Mouse (Mus musculus): ENCODE data around the gene Tbx20. TPM values are rescaled to one million over a fixed set of nuclear protein-coding genes. Genes with fewer than 3 reads are reported as not detected.

The Tbx20 gene
- total RNA-seq (2021): not detected
- long read RNA-seq, experiment 1: 0 reads
- long read RNA-seq, experiment 2: 0 reads

DNA sequence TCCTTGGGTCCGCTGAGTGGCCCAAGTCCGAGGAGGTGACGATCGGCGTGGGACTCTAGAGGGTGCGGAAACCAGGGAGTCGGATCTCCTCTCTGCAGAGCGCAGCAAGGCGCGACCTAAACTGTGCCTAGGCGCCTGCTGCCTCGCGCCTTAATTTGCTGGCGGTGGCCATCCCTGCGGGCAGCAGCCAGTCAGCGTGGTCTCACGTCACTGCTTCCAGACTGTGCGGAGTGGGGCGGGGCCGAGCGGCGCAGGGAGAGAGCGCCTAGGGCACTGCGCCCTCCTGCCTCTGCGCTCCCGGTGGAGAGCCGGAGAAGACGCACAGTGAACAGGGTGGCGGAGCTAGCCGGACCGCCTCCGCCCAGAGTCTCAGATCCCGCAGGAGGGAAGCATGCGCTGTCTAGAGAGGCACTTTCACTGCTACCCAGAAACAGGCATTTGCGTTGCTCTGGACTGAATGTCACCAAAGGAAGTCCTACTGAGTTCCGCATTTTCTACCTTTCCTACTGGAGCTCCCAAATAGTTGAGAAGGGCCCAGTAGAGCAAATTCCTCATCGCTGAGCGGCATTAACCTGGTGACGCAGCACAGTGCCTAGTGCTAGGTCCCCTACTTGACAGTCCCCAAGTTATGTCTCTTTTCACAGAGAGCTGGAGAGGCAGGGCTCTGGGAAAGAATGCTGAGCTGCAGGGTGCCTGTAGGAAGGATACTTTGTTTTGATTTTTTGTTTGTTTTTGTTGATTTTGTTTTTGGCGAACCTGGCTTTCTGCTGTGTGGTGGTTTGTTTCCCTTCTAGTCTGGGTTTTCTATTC, at the start of gene Tbx20:
Tbx20 (minus strand) TSS at position 144 of the 810 bp plus-strand sequence.
- no peak for DNase-seq (ENCODE audit: low spot score in 2 of 2)

DNA sequence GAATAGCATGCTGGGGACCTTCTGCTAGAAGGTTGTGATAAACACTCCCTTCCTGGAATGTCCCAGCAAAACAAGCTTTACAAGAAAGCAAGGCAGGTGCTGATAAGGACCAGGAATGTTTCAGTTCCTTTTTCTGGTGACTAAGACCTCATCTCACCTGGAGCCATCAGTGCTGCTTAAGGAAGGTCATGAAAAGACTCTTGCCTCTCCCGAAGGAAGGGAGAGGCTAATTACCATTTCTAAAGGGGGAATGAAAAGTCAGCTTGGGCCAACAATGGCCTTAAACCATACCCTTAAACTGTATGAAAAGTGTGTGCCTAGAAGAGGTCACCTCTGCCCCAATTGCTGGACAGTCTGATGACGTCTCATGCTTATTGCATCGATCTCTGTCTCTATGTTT, 44.4 kb upstream of the Tbx20 start:
- DNase-seq (ENCODE audit: low spot score in 2 of 2): no peak

DNA sequence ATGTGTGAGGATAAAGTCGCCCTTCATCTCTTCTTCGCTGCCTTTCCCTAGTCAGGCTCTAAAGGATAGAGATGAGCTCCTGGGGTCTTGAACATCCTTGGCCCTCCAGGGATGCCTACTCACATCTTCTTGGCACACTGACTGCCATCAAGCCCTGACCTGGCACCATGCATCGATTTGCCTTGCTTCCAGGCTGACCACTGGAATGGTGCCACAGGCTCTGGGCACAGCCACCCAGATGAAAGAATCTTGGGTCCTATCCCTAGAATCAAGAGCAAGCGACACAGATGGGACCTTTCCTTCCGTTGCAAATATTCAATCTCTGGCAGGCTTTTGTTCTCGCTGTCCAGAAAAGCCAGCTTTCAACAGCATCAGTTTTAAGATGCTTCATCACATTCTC, 38.4 kb upstream of the Tbx20 start:
- no peak for DNase-seq (ENCODE audit: low spot score in 2 of 2)

DNA sequence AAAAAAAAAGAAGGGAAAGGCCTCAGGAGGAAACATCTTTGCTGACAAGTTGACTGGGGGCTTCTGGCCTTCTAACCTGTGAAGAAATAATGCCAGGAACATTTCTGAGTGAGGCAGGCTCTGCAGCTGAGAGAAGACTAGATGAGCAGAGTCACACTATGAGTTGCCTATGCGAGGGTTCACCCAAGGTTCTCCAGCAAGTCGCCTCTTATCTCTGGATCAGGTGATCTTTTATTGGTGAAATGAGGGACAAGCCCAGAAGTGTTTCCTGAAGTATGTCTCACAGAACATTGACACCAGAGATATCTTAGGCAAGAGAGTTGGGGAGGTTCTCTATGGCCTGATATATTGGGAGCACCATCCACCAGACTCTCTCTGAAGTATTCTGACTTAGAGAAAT, 18.0 kb upstream of the Tbx20 start:
- DNase-seq (ENCODE audit: low spot score in 2 of 2): no peak

DNA sequence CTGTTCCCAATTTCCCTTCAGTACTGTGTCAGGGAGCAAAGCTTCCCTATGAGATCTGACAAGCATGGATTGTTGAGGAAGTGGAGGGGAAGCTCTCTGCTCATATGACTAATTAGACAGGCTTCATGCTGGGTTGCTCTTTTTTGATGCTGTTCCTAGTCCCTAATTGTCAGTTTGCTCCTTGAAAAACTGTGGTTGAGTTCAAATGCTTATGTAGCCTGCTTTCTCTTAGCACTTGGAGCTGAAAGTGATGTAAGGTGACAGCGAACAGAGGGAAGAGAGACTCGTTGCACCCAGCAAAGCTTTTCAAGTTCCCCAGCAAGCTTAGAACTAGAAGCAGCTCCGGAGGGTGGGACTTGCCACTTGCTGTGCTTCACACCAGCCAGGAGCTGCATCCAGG, 15.3 kb upstream of the Tbx20 start:
- DNase-seq (ENCODE audit: low spot score in 2 of 2): no peak

DNA sequence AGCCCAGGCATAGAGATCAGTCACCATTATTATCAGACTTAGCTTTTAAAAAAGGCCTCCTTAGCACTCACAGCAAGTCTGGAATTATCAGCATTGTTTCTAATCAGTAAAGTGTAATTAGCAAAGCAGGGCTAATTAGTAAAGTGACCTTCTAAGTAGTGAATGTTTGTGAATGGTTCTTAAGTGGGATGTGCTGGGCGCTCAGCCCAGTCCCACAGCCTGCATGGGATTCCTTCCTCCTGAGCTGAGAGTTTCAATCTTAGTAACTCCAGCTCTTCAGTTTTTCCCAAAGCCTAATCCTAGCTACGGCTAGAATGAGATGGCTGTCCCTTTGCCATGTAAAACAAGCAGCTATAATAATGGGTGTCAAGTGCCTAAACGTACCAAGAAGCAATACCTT, 8.2 kb upstream of the Tbx20 start:
- no peak for DNase-seq (ENCODE audit: low spot score in 2 of 2)

DNA sequence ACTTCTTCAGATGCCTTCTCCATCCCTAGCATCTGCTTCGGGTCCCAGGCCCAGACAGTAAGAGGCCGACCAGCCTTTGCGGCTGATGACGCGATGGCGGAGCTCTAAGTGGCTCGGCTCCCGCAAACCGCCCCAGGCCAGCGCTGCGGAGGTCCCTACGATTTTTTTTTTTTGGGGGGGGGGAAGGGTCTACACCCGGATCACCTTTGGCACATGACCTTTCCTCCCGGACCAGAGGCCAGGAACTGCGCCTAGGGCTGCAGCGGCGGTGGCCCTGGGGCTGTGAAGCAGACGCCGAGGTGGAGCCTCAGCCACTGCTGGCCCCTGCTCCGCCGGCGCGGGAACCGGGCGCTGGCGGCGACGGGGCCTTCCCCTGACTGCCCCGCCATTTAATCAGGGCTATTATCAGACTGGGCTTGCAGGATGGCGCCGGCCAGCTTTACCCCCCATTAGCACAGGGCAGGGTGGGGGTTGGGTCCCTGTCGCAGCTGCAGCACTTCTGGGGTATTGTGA, 6.9 kb upstream of the Tbx20 start:
- no peak for DNase-seq (ENCODE audit: low spot score in 2 of 2)

DNA sequence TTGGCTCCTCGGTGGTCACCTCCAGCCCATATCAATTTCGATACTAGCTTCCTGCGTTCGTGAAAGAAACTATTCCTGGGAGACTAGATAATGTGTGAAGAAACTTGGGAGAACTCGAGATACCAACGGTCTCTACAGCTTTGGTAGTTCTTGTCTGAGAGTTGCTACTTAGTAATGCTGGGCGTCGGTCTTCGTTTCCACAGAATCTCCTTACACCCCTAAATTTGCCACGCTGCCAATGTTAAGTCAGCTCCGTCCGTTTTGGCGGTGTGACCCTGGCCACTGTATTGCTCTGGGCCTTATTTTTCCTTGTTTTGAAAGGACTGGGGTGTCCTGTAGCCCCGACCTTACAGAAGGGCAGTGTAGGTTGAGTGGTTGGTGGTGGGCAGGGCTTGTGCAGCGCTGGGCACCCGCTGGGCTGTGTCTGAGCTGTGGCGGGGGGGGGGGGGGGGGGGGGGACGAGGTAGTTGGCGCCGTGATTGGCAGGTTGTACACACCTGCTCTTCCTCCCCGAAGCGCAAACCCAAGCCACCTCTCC, 6.4 kb upstream of the Tbx20 start:
- no peak for DNase-seq (ENCODE audit: low spot score in 2 of 2)

DNA sequence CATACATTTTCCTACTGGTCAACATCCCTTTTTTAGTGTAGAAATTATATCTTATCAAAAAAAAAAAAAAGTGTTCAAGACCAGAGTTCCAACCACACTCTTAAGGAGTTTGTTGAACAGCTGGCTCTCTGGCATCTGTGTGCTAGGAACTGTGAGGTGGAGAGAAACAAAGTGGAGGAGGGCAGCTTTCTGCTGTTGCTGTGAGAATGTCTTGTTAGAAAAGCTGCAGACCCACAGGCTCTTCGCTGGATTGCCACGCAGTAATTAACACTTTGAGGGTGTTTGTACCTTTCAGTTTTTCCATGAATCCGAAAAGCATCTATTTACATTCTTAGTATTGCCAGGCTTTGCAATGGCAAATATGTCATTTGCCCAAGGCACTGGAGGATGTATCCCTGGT, 5.9 kb upstream of the Tbx20 start:
- DNase-seq (ENCODE audit: low spot score in 2 of 2): no peak

DNA sequence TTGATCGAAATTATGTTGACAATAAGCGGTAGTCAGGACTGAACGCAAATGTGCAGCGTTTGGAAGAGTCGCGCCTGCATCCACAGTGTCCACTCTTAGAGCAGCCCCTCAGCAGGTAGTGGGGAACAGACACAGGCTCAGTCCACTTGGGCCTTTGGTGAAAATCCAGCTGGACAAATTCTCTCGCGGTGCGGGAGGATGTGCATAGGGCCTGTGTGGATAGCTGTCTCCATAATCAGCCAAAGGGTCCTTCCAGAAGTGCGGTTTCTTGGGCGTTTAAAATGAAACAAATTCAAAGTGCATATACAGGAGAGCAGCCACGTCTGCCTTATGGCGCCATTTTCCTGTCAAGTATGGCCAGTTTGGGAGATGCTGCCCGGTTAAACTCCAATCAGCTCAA, 4.5 kb upstream of the Tbx20 start:
- DNase-seq (ENCODE audit: low spot score in 2 of 2): no peak

DNA sequence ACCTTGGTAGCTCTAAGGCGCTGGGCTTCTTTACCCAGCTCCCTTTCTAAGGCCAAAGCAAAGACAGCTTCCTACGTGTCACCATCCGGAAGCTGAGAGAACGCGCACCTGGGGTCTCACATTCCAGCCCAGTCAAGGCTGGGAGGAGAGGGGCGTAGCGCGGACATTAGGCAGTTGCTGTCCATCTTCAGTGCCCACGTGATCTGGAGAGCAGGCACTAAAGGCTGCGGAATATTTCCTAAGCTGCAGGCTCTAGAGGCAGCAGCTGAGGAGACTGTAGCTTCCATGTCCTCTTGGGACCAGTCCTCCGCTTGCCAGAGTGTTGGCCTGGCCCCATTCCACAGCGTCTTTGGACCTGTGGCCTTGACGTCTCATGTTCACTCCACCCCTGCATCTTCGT, 3.9 kb upstream of the Tbx20 start:
- DNase-seq (ENCODE audit: low spot score in 2 of 2): no peak

DNA sequence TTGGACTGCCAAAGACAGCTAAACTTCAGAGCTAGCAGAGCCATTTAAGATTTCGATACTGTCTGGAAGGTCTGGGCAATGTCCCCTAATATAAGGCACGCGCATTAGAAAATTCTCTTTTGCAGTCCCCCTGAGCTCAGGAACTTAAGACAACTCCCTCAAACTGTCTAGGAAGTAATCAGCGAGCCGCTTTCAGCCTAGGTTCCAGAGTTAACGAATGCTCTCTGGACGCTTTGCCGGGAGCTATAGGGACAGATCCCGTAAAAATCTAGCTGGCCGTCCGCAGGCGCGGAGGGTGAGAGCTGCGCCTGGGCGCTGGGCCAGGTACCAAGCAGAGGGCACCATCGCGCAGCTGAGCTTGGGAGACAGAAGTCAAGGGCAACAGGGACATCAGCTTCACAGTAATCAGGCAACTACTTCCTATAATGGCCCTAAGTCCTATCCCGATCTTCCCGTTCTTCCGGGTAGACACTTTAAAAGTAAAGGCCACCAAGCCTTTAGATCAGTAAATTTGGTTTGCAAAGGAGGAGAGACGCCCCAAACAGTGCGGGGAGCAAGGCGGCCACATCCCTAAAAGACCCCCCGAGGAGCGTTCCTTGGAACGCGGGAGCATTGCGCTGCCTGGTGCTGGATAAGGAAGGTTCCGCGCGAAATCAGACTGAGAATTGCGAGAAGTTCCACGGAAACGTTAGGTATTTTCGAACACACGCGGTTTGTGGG, 3.2 kb upstream of the Tbx20 start:
- DNase-seq (ENCODE audit: low spot score in 2 of 2): no peak

DNA sequence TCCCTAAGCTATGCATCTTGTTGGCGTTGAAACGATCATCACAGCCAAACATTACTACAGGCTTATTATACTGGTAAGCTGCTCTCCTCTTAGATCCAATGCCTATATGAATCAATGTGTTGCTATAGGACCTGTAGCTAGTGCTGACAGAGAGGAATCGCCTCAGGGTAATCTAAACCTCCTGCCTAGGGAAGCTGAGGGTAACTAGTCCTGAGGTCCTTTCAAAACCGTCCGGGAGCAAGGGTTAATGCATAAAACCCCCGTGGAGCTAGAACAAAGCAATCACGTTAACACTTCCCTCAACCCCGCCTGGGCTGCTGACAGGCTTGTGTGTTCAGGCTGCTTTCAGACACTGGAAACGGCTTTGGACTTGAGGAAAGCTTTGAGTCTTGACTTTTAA, 2.4 kb upstream of the Tbx20 start:
- no peak for DNase-seq (ENCODE audit: low spot score in 2 of 2)

DNA sequence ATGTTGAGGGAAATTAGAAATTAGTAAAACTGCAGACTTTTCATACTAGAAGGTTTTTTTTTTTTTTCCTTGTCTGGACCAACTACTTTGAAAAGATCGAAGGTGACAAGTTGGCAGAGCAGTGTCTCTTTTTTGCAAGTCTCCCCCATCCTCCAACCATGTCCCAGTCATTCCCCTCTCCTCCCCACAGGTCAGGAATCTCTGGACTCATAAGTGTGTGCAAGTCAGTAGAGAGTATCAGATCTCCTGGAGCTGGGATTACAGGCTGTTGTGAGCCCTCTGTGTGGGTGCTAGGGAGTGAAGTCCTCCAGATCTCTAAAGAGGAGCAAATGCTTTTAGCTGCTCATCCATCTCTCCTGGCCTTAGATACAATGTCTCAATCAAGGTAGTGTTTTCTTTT, 1.5 kb upstream of the Tbx20 start:
- DNase-seq (ENCODE audit: low spot score in 2 of 2): no peak

DNA sequence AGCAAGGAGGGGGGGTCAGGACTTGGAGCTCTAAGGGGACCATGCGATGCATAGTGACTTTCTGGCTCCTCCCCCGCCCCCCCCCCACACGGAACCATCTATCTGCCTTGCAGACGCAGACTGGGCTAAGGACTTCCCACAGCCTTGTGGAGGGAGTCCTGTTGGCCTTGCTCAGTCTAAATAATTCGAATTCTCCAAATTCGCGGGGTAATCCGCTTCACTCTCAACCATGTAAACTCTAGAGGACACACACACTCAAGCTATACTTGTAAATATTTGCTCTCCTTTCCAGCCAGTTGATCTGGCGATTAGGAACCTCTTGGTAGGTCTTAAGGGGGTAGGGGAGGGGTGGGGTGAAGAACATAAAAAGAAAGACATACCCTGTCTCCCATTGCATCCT, 898 bp upstream of the Tbx20 start:
- no peak for DNase-seq (ENCODE audit: low spot score in 2 of 2)

DNA sequence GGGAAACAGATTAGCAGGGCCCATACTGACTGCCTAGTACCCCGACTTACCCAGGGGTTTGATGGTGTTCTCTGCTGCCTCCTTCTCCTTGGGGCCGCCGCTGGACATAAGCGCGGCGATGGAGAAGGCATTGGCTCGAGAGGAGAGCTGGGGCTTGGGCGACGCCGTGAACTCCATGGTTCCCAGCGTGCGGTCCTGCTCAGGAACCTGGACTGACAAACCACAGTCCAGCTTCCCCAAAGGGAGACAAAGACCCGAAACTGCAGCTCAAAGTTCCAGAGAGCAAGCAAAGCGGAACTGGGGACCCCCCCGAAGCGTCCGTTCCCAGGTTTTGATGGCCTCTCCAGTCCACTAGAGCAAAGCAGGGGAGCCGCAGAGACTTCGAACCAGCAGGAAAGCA, 434 bp downstream of the Tbx20 start:
- no peak for DNase-seq (ENCODE audit: low spot score in 2 of 2)

DNA sequence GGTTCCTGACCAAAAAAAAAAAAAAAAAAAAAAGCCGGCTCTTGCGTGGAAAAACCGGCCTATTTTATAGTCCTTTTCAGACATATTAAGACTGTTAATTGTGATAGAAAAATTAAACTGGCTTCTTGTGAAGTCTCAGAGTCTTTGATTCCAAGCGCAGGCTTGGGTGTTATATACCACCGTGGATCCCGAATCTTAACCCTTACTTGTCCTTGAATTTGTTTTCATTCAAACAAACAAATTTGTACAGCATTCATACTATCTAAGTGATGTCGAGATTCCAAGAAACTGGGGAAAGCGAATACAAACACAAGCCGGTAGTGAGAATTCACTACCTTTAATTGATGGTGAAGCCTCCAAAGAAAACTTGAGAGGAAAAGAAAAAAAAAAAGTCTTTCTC, 932 bp downstream of the Tbx20 start:
- no peak for DNase-seq (ENCODE audit: low spot score in 2 of 2)

DNA sequence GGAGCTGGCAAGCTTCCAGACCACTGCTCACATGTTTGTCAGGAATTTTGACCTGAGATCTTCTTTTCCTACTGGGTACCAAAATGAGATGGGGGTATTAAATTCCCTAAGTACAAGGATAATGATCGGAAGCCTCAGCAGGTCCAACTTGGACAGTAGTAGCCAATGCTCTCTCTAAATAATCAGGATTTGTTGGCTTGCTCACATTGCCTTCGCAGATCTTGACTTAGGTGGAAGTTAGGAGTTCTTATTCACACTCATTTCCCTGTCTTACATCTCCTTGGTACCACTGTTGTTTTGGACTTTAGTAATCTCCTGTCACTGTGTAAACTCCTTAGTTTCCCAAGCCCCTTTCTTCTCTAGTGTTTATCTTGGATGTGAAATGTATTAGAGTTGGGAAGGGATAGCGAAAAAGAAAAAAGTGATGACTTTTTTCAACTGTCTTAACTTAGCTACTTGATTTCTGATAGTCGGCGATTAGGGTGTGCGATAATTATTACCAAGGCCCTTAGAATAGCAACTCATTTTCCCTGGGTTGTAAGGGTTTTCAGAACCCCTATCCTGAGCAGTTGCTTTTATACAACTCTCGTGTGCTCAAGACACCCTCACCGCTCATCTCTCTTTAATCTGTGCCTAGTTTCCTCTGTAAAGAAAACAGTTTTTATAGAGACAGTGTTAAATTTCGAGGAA, 1.5 kb downstream of the Tbx20 start:
- no peak for DNase-seq (ENCODE audit: low spot score in 2 of 2)

DNA sequence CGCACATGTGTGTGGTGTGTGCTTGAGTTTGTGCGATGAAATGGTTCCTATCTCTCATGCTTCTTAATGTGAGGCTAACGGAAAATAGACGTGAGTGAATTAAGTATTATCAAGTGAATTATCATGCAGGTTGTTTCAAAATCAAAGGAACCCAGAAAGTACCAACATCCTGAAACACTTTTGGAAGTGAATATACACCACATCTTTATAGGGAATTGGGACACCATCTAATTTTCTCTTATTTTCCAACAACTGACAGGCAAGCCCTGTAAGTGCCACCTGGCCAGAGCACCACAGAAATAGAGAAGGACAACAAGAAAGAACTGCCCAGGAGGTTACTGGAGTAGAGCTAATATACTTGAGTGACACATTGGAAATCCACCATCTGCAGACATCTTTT, 2.4 kb downstream of the Tbx20 start:
- no peak for DNase-seq (ENCODE audit: low spot score in 2 of 2)

DNA sequence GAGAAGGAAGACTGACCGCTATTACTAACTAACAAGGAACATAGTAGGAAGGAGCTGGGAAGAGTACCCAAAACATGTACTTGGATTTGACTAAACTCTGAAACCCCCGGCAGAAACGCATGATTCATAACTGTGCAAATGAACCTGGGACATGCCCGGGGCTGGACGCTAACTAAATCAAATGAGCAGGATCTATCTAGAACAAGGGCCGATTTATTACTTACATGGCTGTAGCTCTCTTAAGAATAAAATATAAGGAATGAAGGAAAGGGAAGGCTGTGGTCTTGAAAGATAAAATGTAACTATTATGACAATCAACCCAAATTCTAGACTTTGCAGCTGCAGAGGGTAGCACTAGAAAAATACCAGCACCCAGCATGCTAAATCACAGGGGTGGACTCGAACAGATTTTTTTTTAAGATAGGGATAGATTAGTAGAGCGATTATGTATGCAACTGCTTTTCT, 3.1 kb downstream of the Tbx20 start:
- no peak for DNase-seq (ENCODE audit: low spot score in 2 of 2)

DNA sequence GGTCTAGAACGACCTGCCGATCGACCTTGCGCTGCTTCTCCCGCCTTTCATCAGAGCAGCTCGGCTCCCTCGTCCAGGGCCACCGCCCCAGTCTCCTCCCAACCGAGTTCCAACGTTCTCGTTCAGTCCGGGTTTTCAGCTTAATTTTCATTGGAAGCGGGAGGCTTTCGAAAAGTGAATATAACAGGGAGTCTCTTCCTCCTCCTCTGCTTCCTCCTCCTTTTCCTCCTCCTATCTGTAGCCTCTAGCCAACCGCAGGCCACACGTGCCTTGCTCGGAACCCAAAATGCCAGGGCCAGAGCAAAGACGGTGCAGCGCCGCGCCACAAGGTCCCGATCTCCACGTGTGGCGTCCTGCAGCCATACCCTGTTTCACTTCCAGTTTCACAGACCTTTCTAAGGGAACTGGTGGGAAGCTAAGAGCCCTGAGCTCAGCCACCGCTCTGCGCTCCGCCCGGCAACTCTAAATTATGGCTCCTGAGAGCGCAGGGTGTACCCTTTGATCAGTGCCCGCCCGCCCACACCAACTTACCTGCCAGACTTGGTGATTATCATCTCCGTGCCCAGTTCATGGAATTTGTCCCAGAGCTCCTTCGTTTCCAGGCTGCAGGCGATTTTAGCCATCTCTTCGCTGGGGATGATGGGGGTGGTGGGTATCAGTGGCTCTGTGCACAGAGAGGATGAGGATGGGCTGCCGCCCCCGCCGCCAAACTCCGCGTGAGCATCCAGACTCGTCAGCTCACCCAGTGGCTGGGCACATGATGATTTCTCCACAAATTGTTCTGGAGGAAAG, 3.8 kb downstream of the Tbx20 start:
- no peak for DNase-seq (ENCODE audit: low spot score in 2 of 2)

Data from left cerebral cortex, adult 18-20 months (tissue).